Mouse (Mus musculus): ENCODE measurements around the gene Gm9573.
A peak's percentile ranks its signal among the peaks of the same experiment; 100 is the strongest.

Gm9573 gene

DNA sequence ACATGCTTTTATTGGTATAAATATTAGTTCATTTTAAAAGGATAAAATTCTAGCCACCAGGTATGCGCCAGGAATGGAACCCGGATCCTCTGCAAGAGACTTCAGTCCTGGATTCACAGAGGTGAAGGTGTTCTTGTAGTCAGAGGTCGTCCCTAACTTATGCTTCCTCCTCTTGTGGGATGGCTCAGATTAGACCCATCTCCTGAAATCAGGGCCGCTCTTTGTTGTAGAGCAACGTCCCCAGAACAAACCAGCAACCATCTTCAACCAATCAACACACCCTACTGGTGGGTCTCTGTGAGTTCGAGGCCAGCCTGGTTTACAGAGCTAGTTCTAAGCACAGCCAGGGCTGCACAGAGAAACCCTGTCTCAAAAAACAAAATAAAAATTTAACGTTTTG lies 32.0 kb downstream of the Gm9573 start:
- no peak for DNase-seq (ENCODE audit: low spot score)

DNA sequence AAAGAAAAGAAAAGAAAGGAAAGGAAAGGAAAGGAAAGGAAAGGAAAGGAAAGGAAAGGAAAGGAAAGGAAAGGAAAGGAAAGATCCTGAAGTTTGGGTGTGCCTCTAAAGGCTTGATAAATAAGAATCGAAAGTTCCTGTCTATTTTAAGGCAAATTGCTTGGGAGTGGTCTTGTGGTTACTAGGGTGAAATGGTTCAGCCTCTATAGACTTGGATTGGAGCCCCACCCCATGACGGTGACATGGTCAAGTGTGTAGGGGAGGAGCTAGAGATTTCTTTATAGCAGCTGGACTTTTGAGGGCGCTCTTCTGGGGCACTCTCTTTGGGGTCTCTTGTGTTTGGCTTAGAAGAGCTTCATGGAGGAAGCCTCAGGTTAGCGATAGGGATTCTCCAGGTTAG lies 32.7 kb downstream of the Gm9573 start:
- no peak for DNase-seq (ENCODE audit: low spot score)

DNA sequence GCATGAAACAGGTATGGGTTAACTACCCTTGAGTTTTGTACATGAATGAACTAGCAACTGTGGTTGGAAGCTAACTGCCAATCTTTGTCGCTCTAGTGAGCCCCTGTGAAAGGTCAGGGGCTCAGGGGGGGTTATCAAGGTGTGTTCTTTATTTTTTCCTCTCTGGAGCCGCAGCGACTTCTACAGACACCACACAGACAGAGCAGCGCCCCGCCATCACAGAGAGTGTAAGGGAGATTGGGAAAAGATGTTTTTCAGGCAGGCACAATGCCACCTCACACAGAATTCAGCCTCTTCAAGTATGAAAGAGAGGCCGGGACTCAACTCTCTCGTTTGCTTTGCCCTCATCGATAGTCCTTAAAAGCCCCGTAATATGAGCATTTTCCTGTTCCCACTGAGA lies 34.3 kb downstream of the Gm9573 start:
- DNase-seq (ENCODE audit: low spot score) = no peak

DNA sequence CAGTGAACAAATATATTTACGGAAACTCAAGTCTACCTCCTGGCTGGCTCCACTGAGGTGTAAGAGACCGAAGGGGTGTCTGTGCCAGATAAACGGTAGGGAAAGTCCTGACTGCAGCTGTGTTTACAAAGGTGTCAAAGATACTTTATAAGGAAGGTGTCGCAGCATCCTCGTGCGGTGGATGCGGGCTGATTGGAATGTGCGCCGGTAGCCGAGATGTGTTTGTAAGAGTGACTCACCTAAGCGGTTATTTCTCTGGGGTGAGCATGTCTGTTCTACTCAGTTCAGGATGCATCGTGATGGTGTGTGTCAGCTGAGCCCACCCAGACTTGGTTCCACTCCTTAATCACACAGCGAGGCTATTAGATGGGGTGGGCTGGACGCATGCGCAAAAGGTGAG lies 34.7 kb downstream of the Gm9573 start:
- DNase-seq (ENCODE audit: low spot score) = no peak

DNA sequence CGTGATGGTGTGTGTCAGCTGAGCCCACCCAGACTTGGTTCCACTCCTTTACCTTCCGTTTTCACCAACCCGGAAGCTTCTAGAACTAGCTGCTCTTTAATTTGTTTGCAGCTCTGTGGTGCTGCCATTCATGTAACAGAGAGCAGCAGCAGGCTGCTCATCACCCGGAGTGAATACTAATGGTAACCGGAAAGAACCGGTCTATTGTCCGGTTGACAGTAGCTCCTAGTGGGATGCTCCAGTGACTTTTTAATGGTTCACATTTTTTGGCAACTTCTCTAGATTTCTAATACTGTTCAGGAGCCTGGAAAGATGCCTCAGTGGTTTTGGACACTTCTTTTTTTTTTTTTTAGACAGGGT lies 35.2 kb downstream of the Gm9573 start:
- DNase-seq (ENCODE audit: low spot score) = no peak

DNA sequence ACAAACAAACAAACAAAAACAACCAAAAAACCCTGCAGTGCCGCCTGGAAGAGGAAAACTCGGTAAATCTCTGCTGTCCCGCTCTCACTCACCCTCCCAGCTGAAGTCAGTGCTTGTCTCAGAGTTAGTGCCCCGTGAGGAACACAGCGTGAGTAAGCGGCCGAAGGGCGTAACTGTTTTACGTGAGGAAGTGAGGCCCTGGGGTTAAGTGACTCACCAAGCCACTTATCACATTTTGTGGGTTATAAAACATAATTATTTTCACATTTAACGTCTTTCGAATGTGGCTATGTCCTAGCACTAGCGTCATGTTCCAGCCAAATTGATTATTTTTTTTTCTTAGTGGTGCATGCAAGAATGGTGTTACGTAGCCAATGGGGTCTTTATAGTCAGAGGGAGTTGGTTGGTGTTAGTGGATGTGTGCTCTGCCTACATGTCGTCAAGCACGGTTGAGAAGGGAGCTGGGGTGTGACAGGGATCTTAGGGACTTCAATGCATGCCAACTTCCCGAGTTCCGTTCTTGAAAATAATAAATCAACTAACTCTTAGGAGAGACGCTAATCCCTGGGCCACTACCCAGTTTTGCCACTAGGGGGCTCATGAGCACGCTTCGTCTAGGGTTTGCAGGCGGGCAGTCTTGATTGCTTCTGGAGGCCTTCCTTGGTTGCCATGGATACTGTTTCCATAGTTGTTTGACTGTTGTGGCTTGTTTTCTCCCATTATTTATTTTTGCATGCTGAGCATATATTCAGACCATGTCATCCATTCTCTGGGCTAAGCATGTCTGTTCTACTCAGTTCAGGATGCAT lies 35.8 kb downstream of the Gm9573 start:
- peak; percentile 89 for DNase-seq (ENCODE audit: low spot score)

DNA sequence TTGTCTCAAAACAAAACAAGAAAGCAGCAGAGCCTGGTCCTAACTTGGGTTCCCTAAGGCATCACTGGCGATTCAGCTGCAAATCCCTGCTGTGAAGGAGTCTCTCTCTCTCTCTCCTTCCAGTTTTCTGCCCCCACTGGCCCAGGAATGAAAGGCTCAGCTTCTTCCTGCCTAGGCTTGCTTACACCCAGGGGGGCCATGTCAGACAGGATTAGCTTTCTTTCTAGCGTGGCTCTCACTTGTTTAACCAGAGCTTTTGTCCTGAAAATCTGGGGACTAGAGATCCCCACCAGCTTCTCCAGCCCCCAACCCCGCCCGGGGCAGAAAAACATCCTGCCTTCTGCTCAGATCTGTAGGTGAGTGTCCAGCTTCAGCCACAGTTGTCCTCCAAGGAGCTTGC lies 38.0 kb downstream of the Gm9573 start:
- peak; percentile 5 for DNase-seq (ENCODE audit: low spot score)

DNA sequence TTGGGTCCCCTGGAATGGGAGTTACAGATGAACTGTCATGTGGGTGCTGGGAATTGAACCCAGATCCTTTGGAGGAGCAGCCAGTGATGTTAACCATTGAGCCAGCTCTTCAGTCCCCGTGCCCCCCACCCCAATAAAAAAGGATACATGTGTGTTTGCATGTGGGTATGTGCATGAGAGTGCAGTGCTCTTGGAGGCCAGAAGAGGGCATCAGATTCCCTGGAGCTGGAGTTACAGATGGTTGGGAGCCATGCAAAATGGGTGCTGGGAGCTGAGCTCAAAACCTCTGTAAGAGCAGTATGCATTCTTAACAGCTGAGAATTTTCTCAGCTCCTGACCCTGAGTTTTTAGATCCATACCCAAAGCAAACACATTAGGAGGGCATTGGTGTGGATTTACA lies 39.1 kb downstream of the Gm9573 start:
- no peak for DNase-seq (ENCODE audit: low spot score)

DNA sequence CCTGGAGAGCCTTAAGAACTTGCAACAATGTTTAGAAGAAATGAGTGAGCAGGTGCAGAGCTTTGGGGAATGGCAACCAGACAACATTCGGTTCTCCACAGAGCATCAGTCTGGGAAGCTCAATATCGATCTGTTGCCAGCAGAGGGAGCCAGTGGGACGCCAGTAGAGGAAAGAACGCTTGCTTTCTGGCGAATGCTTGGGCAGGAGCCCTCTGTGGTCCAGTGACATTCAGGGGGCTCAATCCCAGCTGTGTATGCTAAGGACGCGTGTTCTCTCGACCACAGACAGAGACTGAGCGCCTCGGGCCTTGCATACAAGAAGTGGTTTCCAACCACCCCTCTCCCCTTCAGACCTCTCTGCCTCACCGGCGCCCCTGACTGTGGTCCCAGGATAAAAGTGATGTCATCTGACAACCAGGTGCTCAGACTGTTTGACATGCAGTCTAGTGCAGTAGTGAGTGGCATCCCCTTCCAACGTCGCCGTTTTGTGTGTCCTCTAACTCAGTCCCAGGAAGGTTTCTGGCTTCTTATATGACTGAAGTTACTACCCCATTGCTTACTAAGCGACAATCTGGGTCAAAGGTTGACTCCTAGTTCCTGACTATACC lies 42.0 kb downstream of the Gm9573 start:
- peak; percentile 90 for DNase-seq (ENCODE audit: low spot score)

DNA sequence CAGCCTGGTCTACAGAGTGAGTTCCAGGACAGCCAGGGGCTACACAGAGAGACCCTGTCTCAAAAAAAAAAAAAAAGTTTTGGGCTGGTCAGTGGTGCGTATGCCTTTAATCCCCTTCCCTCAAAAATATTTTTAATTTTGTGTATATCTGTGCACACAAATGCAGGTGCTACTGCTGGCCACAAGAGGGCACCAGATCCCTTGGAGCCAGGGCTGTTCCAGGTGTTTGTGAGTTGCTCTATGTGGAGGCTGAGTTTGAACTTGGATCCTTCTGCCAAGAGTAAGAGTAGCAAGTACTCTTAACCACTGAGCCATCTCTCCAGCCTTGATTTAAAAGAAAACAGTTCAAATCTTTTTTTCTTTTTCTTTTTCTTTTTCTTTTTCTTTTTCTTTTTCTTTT lies 43.5 kb downstream of the Gm9573 start:
- DNase-seq (ENCODE audit: low spot score) = no peak

DNA sequence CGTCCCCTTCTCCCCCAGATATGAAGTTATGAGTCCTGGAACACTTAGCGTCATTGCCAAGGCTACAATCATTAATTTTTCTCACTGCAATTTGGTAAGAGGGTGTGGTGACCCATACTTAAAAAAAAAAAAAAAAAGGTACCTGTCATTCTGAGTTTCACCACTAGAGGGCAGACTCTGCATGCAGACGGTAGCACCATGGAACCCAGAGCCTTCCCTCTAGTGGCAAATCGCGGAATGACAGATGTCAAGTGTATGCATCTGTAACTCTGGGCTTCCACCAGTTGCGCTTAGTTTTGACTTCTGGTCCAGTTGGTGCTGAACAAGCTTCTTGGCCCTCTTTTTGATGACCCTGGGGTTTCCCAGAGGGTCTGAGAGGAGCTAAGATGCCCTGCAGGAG lies 48.2 kb downstream of the Gm9573 start:
- DNase-seq (ENCODE audit: low spot score) = peak; percentile 93

DNA sequence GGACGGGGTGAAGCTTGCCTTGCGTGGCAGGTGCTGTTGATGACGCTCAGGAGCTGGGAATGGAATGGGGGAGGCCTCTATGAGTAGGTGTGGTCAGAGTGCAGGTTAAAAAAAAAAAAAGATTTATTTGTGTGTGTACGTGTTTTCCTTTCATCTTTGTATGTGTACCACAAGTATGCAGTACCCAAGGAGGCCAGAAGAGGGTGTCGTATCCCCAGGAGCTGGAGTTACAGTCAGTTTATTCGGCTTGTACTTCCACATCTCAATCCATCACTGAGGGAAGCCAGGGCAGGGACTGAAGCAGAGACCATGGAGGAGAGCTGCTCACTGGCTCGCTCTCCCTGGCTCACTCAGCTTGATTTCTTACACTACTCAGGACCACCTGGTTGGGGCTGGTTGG lies 55.0 kb downstream of the Gm9573 start:
- no peak for DNase-seq (ENCODE audit: low spot score)

DNA sequence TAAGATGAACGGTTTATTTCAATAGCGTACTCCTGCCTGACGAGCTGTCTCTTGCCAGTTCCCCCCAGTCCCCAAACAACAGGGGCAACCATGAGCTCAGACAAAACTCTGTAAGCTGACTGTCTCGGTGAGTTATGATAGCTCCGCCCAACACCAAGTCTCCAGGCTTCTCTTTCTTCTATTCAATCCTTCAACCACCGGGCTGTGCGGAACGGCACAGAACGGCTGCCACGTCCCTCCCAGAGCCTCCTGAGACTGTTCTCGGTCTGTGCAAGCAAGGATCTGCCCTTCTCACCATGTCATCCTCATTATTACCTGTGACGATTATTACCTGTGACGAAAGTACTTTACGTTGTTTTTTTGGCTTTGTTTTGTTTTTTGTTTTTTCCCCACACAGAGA lies 55.6 kb downstream of the Gm9573 start:
- DNase-seq (ENCODE audit: low spot score) = no peak

DNA sequence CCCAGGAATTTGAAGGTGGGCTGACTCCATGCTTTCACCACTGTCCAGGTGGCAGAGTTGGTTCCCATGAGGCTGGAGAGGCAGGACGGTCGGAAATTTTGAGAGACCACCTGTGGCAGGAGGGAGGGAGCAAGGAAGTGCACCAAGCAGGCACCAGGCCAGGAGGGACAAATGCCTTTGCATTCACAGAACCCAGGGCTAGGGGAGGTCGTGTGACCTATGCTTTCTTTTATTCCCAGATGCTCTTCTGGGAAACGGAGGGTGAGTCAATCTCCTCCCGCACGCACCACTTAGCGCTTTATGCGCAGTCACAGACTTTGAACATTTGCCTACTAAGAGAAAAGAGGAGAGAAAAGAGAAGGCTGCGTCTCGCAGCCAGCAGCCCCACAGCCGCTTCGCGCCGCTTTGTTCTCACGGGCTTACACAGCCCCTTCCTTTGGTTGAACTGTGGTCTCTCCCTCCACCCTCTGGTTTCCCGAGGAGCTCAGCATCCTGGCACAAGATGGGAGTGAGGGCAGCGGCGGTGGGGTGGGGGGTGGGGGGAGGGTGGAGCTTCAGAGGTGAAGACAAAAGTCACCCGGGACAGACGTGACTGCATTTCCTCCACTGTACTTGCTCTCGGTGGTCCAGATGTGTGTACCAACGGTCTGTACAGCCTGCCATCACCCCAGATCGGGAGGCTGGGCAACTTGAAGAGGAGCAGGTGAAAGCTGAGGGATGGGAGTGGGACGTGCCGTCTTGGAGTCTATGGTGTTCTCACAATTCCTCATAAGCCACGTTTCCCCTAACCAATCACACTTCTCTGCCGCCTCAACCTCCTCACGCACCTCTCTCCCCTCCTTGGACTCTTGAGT lies 57.1 kb downstream of the Gm9573 start:
- peak; percentile 44 for DNase-seq (ENCODE audit: low spot score)

Measured in embryo, embryonic 10.5 days (tissue).